ENCODE assay signal across 1 mouse cellular context in the genomic region with DNA sequence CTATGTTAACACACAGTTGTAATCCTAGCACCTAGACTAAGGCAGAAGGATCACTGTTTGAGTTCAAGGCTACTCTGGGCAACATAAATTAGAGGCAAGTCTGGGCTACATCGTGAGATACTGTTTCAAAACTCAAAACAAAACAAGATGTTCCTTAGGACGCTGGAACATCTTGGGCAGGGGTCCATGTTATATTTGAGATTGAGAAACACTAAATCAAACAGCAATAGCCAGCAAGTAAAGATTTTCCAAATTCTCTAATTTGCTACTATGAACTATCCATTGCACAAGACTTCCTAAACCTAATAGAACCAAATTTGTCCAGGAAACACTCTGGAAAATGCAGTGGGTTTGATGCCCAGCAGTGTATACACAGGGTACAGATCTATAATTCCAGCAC.
TF ChIP-seq lines count a peak whose summit lies in the region.

No protein-coding gene starts in this region.

TF ChIP-seq in myocyte, 11 proteins besides CTCF, POLR2A, EP300 and RAD21 (continued from another document):
- no peak for TF ChIP-seq SRF (IDR thresholded peaks at IDR 0.05; ENCODE audit: control insufficient read depth, insufficient read length, low read depth)
- no peak for TF ChIP-seq TCF3 (IDR thresholded peaks at IDR 0.05; ENCODE audit: insufficient read length, low read depth)
- no peak for TF ChIP-seq MYOD1 (IDR thresholded peaks at IDR 0.05; ENCODE audit: control insufficient read depth in 1 of 3, insufficient read length in 2 of 3, low read depth in 2 of 3)
